In genomic region chr17:21272103-21272502, GRCm38 (mm10) we compare ENCODE assay signal across 9 mouse cellular contexts. TPM values are rescaled to one million over a fixed set of nuclear protein-coding genes. Genes with fewer than 3 reads are reported as not detected.
DNase-seq lines count a peak whose midpoint lies in the region; ATAC-seq and TF ChIP-seq lines count a peak whose summit lies in the region.
"Had no signal": no experiment of that assay in that cellular context is flagged by ENCODE, and none has a peak within 500 bp of the region (broad histone marks: within the 10 kb centered on the region; RNA-seq: fewer than 3 reads in every experiment).

No protein-coding gene starts in this region.

- no peak for TF ChIP-seq POLR2A in MEL (IDR thresholded peaks at IDR 0.05; ENCODE audit: control insufficient read depth in 1 of 2, insufficient read depth in 1 of 2, low read depth in 1 of 2, low read length in 2 of 2, poor library complexity in 1 of 2)

- H3K36me3 ChIP-seq in intestine, embryonic 14.5 days (ENCODE audit: control insufficient read depth, insufficient read depth, low read length): no peaks in the 10 kb centered on the region
- H3K36me3 ChIP-seq in intestine, embryonic 15.5 days: no peaks in the 10 kb centered on the region
- H3K36me3 ChIP-seq in MEL (ENCODE audit: control insufficient read depth in 1 of 2, insufficient read depth in 2 of 2, low read length in 2 of 2): no peaks in the 10 kb centered on the region
- no peaks in the 10 kb centered on the region for H3K36me3 ChIP-seq in midbrain, postnatal 0 days (ENCODE audit: insufficient read depth, low read length)
- H3K36me3 ChIP-seq: embryonic facial prominence, embryonic 15.5 days had no signal

- peak; percentile 58; the same call in 1 of the 2 replicates for ATAC-seq in intestine, embryonic 14.5 days (replicated peaks; ENCODE audit: low FRiP score, low TSS enrichment, low read depth)
- no peak for ATAC-seq in intestine, embryonic 15.5 days
- 0 out of 2 replicates have a peak, but pooled peaks have one; percentile 63 for ATAC-seq in midbrain, postnatal 0 days (ENCODE audit: low FRiP score)

- TF ChIP-seq RAD21 in MEL (IDR thresholded peaks at IDR 0.05; ENCODE audit: low read depth, low read length): peak; percentile 80

- H3K4me2 ChIP-seq in intestine, embryonic 14.5 days (ENCODE audit: low read length): no peak overlapping the region
- H3K4me2 ChIP-seq in intestine, embryonic 15.5 days (replicated peaks): no peak overlapping the region
- no peak overlapping the region for H3K4me2 ChIP-seq in midbrain, postnatal 0 days (ENCODE audit: low read depth, low read length, poor library complexity, severe bottlenecking)
- H3K4me2 ChIP-seq: embryonic facial prominence, embryonic 15.5 days had no signal

- TF ChIP-seq EP300 in MEL (IDR thresholded peaks at IDR 0.05; ENCODE audit: low read depth in 1 of 2, low read length in 2 of 2): no peak

- H3K4me1 ChIP-seq in intestine, embryonic 14.5 days (replicated peaks; ENCODE audit: control insufficient read depth, insufficient read depth, low read length): no peaks in the 10 kb centered on the region
- H3K4me1 ChIP-seq in intestine, embryonic 15.5 days (replicated peaks): no peaks in the 10 kb centered on the region
- no peaks in the 10 kb centered on the region for H3K4me1 ChIP-seq in MEL (ENCODE audit: control insufficient read depth in 1 of 2, insufficient read depth in 2 of 2, low read length in 2 of 2)
- no peaks in the 10 kb centered on the region for H3K4me1 ChIP-seq in midbrain, postnatal 0 days (ENCODE audit: insufficient read depth, low read length)
- H3K4me1 ChIP-seq: embryonic facial prominence, embryonic 15.5 days had no signal

- H3K79me2 ChIP-seq in MEL (ENCODE audit: control insufficient read depth, insufficient read depth, low read length, poor library complexity): no peaks in the 10 kb centered on the region

- no peak for DNase-seq in intestine, embryonic 14.5 days (ENCODE audit: low spot score)
- peak; percentile 81 for DNase-seq in MEL (ENCODE audit: low read depth, low spot score)
- DNase-seq in cerebellum, postnatal 10 days: peak; percentile 65 to 74
- DNase-seq in heart, postnatal 4 days: peak; percentile 38
- DNase-seq in left cerebral cortex, adult 11 months (ENCODE audit: low spot score): peak; percentile 68
- DNase-seq in midbrain, postnatal 0 days (ENCODE audit: low spot score): peak; percentile 60
- peak; percentile 60 for DNase-seq in thymus, postnatal 14 days

- no peak overlapping the region for H3K9ac ChIP-seq in intestine, embryonic 14.5 days (ENCODE audit: low read length)
- H3K9ac ChIP-seq in intestine, embryonic 15.5 days: no peak overlapping the region
- H3K9ac ChIP-seq in MEL (ENCODE audit: control insufficient read depth, low read depth, low read length, poor library complexity, severe bottlenecking): no peak overlapping the region
- no peak overlapping the region for H3K9ac ChIP-seq in midbrain, postnatal 0 days (replicated peaks; ENCODE audit: low read length, poor library complexity, severe bottlenecking)
- H3K9ac ChIP-seq: embryonic facial prominence, embryonic 15.5 days had no signal

- H3K27ac ChIP-seq in intestine, embryonic 14.5 days (ENCODE audit: low read depth): no peak overlapping the region
- H3K27ac ChIP-seq in intestine, embryonic 15.5 days: no peak overlapping the region
- no peak overlapping the region for H3K27ac ChIP-seq in MEL (ENCODE audit: control insufficient read depth, low read depth, low read length)
- H3K27ac ChIP-seq in midbrain, postnatal 0 days (ENCODE audit: low read depth, low read length): no peak overlapping the region
- H3K27ac ChIP-seq: embryonic facial prominence, embryonic 15.5 days had no signal

- H3K27me3 ChIP-seq in intestine, embryonic 14.5 days (replicated peaks; ENCODE audit: control insufficient read depth, insufficient read depth, low read length): no peaks in the 10 kb centered on the region
- H3K27me3 ChIP-seq in intestine, embryonic 15.5 days (replicated peaks): no peaks in the 10 kb centered on the region
- H3K27me3 ChIP-seq in MEL (ENCODE audit: control insufficient read depth in 1 of 2, insufficient read depth in 2 of 2, low read length in 2 of 2): peaks cover 0 to 11% of the 10 kb centered on the region in 2 experiments; a peak in 3 of 4 replicates
- no peaks in the 10 kb centered on the region for H3K27me3 ChIP-seq in midbrain, postnatal 0 days (ENCODE audit: insufficient read depth, low read length)
- H3K27me3 ChIP-seq: embryonic facial prominence, embryonic 15.5 days had no signal

- TF ChIP-seq CTCF in MEL (IDR thresholded peaks at IDR 0.05 in 2 of 3, conservative IDR thresholded peaks at IDR 0.05 in 1 of 3; ENCODE audit: control insufficient read depth in 1 of 3, insufficient read depth in 1 of 3, low read depth in 2 of 3, low read length in 3 of 3, poor library complexity in 1 of 3, severe bottlenecking in 1 of 3): peak; percentile 26 to 83 (median 38); a peak in 5 of 6 replicates
- TF ChIP-seq CTCF in midbrain, postnatal 0 days (IDR thresholded peaks at IDR 0.05): peak; percentile 71

- no peak overlapping the region for H3K4me3 ChIP-seq in intestine, embryonic 14.5 days (ENCODE audit: low read depth, low read length)
- no peak overlapping the region for H3K4me3 ChIP-seq in intestine, embryonic 15.5 days (replicated peaks)
- H3K4me3 ChIP-seq in MEL (ENCODE audit: control insufficient read depth in 1 of 2, insufficient read depth in 1 of 2, low read depth in 2 of 2, low read length in 2 of 2): no peak overlapping the region
- no peak overlapping the region for H3K4me3 ChIP-seq in midbrain, postnatal 0 days (ENCODE audit: low read depth, low read length)
- H3K4me3 ChIP-seq: embryonic facial prominence, embryonic 15.5 days had no signal

- H3K9me3 ChIP-seq in intestine, embryonic 14.5 days (ENCODE audit: control insufficient read depth, low read length): no peaks in the 10 kb centered on the region
- no peaks in the 10 kb centered on the region for H3K9me3 ChIP-seq in intestine, embryonic 15.5 days
- no peaks in the 10 kb centered on the region for H3K9me3 ChIP-seq in MEL (replicated peaks; ENCODE audit: insufficient read depth, low read length)
- no peaks in the 10 kb centered on the region for H3K9me3 ChIP-seq in midbrain, postnatal 0 days (ENCODE audit: low read length)
- H3K9me3 ChIP-seq: embryonic facial prominence, embryonic 15.5 days had no signal

- 13% methylated on average over 4 of the region's 4 CpGs for WGBS in intestine, embryonic 14.5 days
- 19% methylated on average over 4 of the region's 4 CpGs for WGBS in intestine, embryonic 15.5 days
- WGBS in midbrain, postnatal 0 days: 18% methylated on average over 4 of the region's 4 CpGs

TF ChIP-seq in MEL, 35 proteins besides CTCF, POLR2A, EP300 and RAD21:
- TF ChIP-seq SMC3 (IDR thresholded peaks at IDR 0.05; ENCODE audit: low read depth, low read length) (peak; percentile 96), ZC3H11A (IDR thresholded peaks at IDR 0.05; ENCODE audit: low read depth, low read length) (peak; percentile 82), BHLHE40 (IDR thresholded peaks at IDR 0.05; ENCODE audit: borderline replicate concordance, low read depth, low read length) (no peak), UBTF (IDR thresholded peaks at IDR 0.05; ENCODE audit: borderline replicate concordance, insufficient read depth, low read depth, low read length) (no peak)

RNA-seq across cellular contexts. Expression of gene Vmn1r236, which starts 10.6 kb away (rescaled TPM):
- polyA plus RNA-seq in intestine, embryonic 14.5 days (2014; fragmentation: Nextera tagmentation; extraction: Ambion mirVana): not detected in 2 replicates
- not detected in 2 replicates for polyA plus RNA-seq in intestine, embryonic 15.5 days (2015; fragmentation: Nextera tagmentation; extraction: Ambion mirVana)
- not detected in 2 replicates for total RNA-seq in MEL (2012; rRNA removed)
- under 1 TPM in 1 of 2 experiments, not detected in 1; 0.01 TPM for polyA plus RNA-seq in MEL (2012; ENCODE audit: insufficient read depth in 1 of 2, insufficient read length in 2 of 2, low read depth in 1 of 2, low replicate concordance in 2 of 2, missing spikeins in 1 of 2)
- not detected for total RNA-seq in heart, postnatal 4 days (2021)
- not detected in 2 replicates for total RNA-seq in midbrain, postnatal 0 days (2014; rRNA removed)
- polyA plus RNA-seq in midbrain, postnatal 0 days (2015; fragmentation: Nextera tagmentation; extraction: Ambion mirVana): not detected in 2 replicates
- polyA plus RNA-seq: embryonic facial prominence, embryonic 15.5 days had no signal

RNA-seq across cellular contexts. Expression of gene Vmn1r235, which starts 15.9 kb away (rescaled TPM):
- polyA plus RNA-seq in intestine, embryonic 14.5 days (2014; fragmentation: Nextera tagmentation; extraction: Ambion mirVana): not detected in 2 replicates
- not detected in 2 replicates for polyA plus RNA-seq in intestine, embryonic 15.5 days (2015; fragmentation: Nextera tagmentation; extraction: Ambion mirVana)
- not detected in 2 replicates for total RNA-seq in MEL (2012; rRNA removed)
- polyA plus RNA-seq in MEL (2012; ENCODE audit: insufficient read depth in 1 of 2, insufficient read length in 2 of 2, low read depth in 1 of 2, low replicate concordance in 2 of 2, missing spikeins in 1 of 2): not detected
- not detected for total RNA-seq in heart, postnatal 4 days (2021)
- total RNA-seq in midbrain, postnatal 0 days (2014; rRNA removed): not detected in 2 replicates
- polyA plus RNA-seq in midbrain, postnatal 0 days (2015; fragmentation: Nextera tagmentation; extraction: Ambion mirVana): not detected in 2 replicates
- polyA plus RNA-seq: embryonic facial prominence, embryonic 15.5 days had no signal

RNA-seq across cellular contexts. Expression of gene Vmn1r237, which starts 39.6 kb away (rescaled TPM):
- not detected in 2 replicates for polyA plus RNA-seq in intestine, embryonic 14.5 days (2014; fragmentation: Nextera tagmentation; extraction: Ambion mirVana)
- not detected in 2 replicates for polyA plus RNA-seq in intestine, embryonic 15.5 days (2015; fragmentation: Nextera tagmentation; extraction: Ambion mirVana)
- not detected in 2 replicates for total RNA-seq in MEL (2012; rRNA removed)
- polyA plus RNA-seq in MEL (2012; ENCODE audit: insufficient read depth in 1 of 2, insufficient read length in 2 of 2, low read depth in 1 of 2, low replicate concordance in 2 of 2, missing spikeins in 1 of 2): not detected
- total RNA-seq in heart, postnatal 4 days (2021): not detected
- not detected in 2 replicates for total RNA-seq in midbrain, postnatal 0 days (2014; rRNA removed)
- polyA plus RNA-seq in midbrain, postnatal 0 days (2015; fragmentation: Nextera tagmentation; extraction: Ambion mirVana): not detected in 2 replicates
- polyA plus RNA-seq: embryonic facial prominence, embryonic 15.5 days had no signal

RNA-seq across cellular contexts. Expression of gene Vmn1r234, which starts 46.2 kb away (rescaled TPM):
- not detected in 2 replicates for polyA plus RNA-seq in intestine, embryonic 14.5 days (2014; fragmentation: Nextera tagmentation; extraction: Ambion mirVana)
- polyA plus RNA-seq in intestine, embryonic 15.5 days (2015; fragmentation: Nextera tagmentation; extraction: Ambion mirVana): not detected in 2 replicates
- not detected in 2 replicates for total RNA-seq in MEL (2012; rRNA removed)
- polyA plus RNA-seq in MEL (2012; ENCODE audit: insufficient read depth in 1 of 2, insufficient read length in 2 of 2, low read depth in 1 of 2, low replicate concordance in 2 of 2, missing spikeins in 1 of 2): not detected
- total RNA-seq in heart, postnatal 4 days (2021): not detected
- not detected in 2 replicates for total RNA-seq in midbrain, postnatal 0 days (2014; rRNA removed)
- polyA plus RNA-seq in midbrain, postnatal 0 days (2015; fragmentation: Nextera tagmentation; extraction: Ambion mirVana): not detected in 2 replicates
- polyA plus RNA-seq: embryonic facial prominence, embryonic 15.5 days had no signal
